Mouse (Mus musculus) cerebellum, adult 2 months (tissue): Measurements from ENCODE around the gene Slc39a12.

Source experiments
- CTCF ChIP-seq: fragments of 200-500 bp; IDR thresholded peaks from 2 replicates; pipeline ENCODE4 v1.5.1; 2011; ENCODE audit warnings: low read depth, mild to moderate bottlenecking, control low read depth, low read length, moderate library complexity, borderline replicate concordance; ENCODE audit not compliant: insufficient read depth
- POLR2A ChIP-seq: fragments of 200-500 bp; IDR thresholded peaks from 2 replicates; pipeline ENCODE4 v1.6.1; 2011; ENCODE audit warnings: low read length, control low read depth, borderline replicate concordance; ENCODE audit not compliant: insufficient read depth

- TF ChIP-seq POLR2A = no peak
- no peak for TF ChIP-seq CTCF
Measured at GRCm38 (mm10) chr2:14543773-14544172, 155.7 kb downstream of the Slc39a12 start.
